Mouse (Mus musculus) heart, postnatal 4 days (tissue): ENCODE measurements around the gene Fcor. TPM values are rescaled to one million over a fixed set of nuclear protein-coding genes. Genes with fewer than 3 reads are reported as not detected.
A peak's percentile ranks its signal among the peaks of the same experiment; 100 is the strongest.

Source experiments
- DNase-seq: peaks from one replicate; pipeline ENCODE4 v3.0.0; 2021
- total RNA-seq, 2 experiments: library from RNA; stranded (reverse); gene quantifications; 2 replicates each; pipeline ENCODE4 v1.2.3; 2021

Gene Fcor
- under 1 TPM; 0.81 to 0.86 TPM for total RNA-seq

DNA sequence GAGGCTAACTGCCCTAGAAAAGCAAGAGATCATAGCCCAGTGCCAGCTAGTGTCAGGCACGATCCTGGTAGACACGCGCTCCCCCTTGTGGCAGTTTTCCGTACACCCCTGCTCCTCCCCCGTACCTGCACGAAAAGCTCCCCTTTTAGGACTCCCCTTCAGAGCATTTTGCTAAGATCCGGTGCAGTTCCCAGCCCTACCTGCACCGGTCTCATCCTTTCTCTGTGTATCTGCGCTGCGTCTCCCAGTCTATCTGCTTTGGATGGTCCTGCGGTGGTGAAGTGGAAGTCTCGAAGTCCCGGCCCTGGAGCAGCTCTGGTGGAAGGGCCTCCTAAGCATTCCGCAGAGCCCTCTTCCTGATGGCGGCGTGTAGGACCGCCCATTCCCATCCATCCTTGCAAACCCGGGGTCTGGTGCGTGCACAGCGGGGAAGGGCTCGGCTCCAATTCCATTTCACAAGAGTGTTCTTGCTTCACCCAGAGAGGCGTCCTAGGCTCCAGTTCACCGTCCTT is at the start of gene Fcor:
Gene Fcor (minus strand): TSS at position 383 of the 512 bp plus-strand sequence.
- DNase-seq = peak; percentile 84

DNA sequence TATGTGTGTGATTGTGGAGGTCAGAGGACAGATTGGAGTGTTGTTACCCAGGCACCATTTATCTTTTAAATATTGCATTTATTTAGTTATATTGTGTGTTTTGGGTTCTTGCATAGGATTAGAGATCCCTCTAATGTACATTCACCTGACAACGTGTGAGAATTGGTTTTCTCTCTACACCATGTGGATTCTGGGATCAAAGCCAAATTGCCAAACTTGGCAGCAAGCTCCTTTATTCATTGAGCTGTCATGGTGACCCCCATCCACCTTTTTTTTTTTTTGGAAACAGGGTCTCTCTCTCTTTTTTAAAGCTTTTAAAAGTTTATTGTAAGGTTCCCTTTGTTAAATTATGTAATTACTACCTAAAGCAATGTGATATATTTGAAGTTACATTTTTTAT is 48.9 kb upstream of the Fcor start:
- no peak for DNase-seq

DNA sequence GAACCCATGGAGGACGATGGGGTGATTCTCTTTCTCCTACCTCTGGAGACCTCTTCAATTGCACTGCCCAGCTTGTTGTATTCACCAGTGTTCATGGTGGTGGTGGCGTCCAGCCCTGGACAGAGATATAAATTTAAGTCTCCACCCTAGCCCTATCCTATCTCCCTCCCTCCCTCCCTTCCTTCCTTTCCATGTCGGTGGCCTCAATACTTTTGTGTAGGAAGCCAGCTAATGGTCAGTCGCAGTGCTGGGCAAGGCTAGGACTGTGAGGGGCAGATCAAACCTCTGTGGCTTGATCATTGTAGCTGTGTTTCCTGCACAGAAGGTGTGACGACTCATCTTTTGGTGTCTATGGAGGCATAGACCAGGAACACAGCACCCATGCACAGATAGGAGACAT is 48.4 kb upstream of the Fcor start, which contains the start of gene Clec4g:
Gene Clec4g (minus strand): TSS at position 101 of the 400 bp plus-strand sequence.
- no peak for DNase-seq

DNA sequence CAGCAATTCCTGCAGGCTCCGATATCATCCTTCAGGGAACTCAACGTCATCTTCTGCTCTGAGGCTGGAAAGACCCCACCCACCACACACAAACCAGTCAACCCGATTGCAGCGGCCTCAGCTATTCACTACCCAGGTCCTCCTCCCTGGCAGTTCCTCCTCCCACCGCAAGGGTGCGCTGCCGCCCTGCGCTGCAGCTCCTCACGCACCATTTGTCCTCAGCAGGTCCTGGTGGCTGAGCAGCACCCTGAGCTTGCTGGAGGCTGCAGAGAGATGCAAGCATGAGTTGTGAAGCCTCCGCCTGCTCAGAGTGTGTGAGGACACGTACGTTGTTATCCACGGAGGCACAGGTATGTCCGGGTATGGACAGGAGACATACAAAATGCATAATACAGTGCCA is 46.4 kb upstream of the Fcor start:
- DNase-seq = peak; percentile 76

DNA sequence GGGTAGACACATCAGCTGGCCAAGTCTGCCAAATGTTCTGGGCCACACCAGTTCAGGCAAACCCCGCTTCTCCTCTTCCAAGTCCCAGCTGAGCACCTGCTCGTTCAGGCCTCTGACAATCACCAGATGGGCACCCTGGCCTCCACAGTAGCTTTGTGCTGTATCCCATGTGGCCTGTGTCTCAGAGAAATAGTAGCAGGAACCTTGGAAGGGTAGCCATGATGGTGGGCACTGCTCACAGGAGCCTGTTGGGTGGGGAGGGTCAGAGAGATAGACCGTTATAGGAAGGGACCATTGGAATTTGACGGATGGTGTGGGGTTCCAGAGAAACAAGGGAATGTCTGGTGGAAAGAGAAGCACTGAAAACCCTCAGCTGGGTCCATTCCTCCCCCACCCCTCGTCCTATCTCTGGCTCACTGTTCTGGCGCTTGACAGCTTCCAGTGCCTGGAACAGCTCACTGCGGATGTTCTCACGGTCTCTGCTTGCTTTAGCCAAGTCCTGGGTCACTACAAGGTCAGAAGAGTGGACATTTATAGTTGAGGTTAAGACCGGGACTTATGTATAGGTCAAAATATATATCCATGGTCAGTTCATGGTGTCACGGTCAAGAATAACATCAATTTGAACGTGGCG is 45.3 kb upstream of the Fcor start:
- DNase-seq = no peak

DNA sequence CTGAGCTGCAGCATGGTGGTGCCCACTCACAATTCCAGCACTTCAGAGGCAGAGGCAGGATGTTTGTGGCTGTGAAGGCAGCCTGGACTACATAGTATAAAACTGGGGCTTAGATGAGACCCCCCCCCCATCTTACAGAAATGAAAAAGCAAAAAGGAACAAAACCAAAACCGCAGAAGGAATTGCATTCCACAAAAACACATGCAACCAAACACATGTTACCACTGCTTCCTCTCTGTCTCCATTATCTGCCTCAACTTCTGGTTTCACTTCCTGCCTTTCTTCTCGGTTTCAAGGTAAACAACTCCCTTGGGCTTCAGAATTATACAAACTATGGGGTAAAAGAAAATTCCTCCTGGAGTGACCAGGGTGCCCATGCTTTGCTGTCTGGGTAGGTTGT is 39.5 kb upstream of the Fcor start:
- no peak for DNase-seq

DNA sequence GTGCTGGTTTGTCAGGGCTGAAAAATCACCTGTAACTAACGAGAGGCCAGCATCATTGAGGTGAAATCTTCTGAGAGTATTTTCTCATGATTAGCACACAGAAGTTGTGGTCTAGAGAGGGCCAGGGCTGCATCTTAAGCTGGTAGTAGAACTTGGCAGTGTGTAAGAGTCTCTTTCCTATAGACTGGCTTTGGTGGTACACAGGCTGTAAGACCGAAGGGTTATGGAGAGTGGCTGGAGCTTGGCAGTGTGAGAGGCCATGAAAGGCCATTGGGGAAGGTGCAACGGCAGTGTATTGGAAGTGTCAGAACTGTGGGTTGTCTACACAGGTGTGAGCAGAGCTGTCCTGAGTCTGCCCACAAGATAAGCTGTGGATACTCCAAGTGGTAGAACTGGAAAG is 38.1 kb upstream of the Fcor start:
- DNase-seq = no peak

DNA sequence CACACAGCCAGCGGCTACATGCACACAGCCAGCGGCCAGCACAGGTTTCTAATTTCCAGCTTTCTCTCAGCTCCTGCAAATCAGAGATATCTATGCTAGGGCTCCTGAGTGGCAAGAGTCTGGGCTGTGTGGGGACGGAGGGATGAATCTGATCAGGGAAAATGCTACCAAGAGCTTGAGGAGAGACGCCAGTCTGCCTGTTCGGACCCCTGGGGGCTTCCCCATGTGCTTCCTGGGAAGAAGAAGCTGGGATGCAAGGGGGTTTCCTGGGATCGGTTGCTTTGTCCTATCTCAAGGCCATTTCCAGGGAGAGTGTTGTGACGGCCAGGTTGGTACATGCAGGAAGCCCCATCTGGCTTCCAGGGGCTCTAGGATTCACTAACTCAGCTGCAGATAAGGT is 35.4 kb upstream of the Fcor start:
- DNase-seq = no peak

DNA sequence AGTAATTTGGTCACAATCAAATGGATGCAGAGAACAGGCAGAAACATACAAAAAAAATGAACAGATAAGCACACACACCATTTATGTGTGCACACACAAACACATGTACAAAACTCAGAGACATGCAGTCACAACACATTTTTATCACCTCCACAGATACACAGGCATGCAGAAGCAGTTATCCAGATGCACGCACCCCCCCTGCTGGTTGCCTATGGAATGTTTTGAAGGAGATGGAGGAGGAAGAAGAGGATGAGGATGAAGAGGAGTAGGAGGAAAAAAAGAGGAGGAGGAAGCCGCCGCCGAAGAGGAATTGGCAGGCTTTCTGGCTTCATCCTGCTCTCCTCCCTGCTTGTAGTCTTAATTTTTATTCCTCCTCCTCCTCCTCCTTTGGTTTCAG is 33.5 kb upstream of the Fcor start:
- DNase-seq = no peak

DNA sequence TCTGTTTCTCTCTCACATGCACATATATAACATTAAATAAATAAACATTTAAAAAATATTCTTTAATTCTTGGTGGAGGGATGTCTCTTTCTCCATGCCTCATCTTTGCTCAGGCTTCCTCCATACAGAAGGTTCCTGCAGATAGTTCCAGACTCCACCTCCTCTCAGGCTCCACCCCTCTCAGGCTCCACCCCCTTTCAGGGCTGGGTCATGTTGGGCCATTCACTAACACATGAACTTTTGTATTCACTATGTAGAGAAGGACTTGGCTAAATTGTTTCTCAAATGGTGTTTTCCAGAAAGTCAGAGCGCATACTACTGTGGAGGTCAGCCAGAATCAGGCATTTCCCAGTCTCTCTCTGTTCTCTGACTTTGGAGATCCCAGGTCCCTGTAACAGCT is 29.3 kb upstream of the Fcor start:
- DNase-seq = no peak

DNA sequence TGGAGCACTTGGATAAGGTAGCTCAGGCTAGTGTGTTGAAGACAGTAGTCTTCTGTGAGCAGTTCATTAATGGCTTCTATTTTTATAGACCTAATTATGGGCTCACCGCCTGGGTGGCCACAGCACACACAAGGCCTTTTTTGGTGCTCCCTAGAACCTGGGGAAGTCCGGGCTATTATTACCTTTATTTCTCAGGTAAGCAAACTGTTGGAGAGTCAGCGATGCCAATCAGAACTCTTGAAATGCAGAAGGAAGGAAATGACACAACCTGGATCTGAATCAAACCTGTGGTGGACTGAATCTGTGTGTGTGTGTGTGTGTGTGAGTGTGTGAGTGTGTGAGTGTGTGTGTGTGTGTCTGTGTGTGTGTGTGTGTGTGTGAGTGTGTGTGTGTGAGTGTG is 22.0 kb upstream of the Fcor start, which contains the start of gene Fcer2a:
Gene Fcer2a (minus strand): TSS at position 55 of the 400 bp plus-strand sequence.
- DNase-seq = no peak

DNA sequence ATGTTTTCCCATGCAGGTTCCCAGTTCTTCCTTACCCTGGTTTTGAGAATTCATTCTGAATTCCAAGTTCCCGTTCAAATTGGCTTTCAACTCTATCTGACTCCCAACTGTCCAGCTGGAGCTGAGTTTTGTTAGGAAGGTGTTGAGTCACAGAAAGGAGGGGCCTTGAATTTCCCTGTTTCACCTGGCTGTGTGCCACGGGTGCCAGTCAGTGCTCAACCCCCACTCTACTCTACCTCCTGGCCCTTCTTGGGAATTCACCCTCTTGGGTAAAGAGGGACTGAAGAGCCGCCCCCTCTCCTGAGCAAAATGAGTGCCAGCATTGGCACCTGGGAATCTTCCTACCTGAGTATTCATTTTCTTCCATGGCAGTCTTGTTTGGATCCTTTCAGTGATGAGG is 18.6 kb upstream of the Fcor start:
- DNase-seq = no peak

DNA sequence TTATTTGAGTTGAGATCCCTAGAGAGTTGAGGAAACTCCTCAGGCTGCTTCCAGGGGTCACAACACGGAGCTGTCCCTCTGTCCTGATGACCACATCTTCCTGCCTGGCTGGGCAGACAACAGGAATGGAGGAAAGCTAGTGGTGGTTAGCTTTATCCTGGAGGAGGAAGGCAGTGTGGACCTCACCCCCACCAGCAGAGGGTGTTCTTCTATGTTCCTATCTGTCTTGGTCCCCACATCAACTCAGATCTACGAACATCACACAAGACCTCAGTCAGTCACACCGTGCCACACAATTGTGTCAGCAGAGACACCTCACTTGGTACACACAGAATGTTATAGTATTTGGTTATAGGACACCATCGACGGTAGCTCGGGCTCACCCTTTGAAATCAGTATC is 15.4 kb upstream of the Fcor start:
- DNase-seq = no peak

DNA sequence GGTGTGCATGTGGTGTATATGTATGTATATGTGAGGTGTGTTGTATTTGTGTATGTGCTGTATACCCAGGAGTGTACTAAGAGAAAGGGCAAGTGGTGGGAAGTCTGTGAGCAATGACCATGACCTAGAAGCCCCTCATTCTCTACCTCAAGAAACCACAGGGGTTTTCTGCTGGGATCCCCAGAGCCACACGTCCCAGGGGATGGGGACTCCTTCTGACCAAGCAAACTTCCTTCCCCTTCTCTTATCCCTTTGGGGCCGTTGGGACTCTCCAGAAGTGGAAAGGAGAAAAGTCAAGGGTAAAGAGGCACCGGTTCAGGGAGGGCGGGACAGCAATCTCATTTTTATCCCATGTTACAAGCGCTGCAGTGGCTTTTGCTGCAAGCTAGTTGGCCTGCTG is 13.3 kb upstream of the Fcor start:
- no peak for DNase-seq

DNA sequence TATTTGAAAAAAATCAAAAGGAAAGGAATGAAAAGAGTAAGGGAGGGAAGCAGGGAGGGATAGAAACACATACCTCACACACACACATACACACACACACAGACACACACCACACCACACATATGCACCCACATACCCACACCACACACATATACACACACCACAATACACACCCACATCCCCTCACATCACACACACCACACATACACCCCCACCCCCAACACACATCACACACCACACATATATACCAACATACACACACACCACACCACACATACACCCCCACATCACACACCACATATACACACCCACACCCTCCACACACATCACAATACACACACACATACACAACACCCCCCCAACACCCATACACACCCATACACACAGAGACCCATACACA is 12.4 kb upstream of the Fcor start:
- no peak for DNase-seq

DNA sequence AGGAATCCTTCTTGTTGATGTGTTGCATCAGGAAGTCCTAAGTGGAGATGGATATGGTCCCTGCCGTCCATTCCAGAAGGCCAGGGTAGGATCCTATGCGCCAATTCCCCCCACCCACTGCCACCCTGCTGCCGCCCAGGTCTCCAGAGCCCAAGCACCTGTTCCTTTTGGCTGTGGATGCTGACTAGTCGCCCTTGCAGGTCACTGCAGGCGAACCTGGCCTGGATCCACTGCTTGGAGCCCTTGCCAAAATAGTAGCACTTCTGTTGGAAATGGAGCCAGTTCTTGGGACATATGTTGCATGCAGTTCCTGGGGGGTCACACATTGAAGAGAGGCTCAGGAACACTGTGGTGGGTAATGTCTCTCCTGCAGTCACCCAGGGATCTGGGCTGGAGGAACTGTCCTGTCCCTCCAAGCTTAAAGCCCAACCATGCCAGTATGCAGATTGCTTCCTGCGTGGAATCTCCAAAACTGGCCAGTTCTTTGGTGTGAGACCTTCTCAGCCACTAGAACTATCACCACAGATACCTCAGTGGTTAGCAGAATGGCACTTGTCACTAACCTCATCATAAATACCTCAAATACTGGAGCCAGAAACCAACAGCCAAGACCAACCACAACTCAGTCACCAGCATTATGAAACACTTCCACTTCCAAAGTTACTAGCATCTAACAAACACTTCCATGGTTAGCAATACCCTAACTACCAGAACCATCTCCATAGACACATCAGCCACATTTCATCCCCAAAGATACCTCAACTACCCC is 11.4 kb upstream of the Fcor start:
- DNase-seq = peak; percentile 15

DNA sequence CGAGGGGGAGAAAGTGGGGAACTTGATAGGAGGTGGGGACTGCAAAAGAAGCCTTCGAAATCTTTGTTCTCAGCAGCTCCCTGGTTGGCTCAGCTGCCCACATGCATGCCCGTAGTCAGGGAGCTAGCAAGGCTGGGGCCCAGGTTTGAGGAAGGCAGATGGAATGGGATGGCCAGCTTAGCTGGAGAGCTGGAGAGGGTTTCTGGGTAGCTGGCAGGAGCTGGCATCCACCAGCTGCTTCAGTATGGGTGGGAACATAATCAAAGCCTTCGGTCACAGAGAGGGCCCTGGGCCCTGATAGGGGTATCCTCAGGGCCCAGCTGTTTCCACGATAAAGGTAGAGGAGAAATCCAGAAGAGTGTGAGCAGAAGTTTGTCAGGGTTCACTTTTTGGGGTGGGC is 10.3 kb upstream of the Fcor start:
- DNase-seq = no peak

DNA sequence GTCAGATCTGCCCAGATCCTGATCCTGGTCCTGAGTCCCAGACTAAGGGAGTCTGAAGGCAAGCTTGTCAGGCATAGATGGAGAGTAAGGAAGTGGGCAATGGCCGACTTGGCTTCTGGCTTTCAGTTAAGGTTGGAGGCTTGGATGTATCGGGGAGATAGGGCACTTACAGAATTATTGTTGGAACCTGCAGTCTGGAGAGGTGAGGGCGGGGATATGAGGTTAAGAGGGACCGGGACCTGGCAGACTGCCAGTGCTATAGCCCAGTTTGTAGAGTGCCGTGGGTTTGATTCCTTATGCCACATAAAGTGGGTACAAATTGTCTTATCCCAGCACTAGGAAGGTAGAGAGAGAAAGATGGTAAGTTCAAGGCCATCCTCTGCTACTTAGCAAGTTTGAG is 7.5 kb upstream of the Fcor start:
- no peak for DNase-seq

DNA sequence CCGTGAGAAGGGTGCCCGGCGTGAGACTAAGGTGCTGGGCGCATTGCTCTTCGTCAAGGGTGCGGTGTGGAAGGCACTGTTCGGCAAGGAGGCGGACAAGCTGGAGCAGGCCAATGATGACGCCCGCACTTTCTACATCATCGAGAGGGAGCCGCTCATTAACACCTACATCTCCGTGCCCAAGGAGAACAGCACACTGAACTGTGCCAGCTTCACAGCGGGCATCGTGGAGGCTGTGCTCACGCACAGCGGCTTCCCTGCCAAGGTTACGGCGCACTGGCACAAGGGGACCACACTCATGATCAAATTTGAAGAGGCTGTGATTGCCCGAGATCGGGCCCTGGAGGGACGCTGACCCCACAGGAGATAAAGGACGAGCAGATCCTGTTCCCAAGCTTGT is 7.1 kb upstream of the Fcor start:
- DNase-seq = no peak

DNA sequence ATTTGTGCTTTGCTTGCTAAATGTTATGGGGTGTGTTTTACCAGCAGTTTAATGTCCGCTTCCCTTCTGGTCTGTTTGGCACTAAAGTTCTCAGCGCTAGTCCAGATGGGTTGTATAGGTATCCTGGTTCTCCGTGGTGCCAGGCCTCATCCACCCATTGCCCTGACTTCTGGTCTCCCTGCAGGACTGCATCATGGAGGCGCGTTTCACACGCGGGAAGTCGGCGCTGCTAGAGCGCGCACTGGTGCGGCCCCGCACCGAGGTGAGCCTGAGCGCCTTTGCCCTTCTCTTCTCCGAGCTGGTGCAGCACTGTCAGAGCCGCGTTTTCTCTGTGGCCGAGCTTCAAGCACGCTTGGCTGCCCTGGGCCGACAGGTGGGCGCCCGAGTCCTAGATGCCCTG is 6.7 kb upstream of the Fcor start:
- no peak for DNase-seq

DNA sequence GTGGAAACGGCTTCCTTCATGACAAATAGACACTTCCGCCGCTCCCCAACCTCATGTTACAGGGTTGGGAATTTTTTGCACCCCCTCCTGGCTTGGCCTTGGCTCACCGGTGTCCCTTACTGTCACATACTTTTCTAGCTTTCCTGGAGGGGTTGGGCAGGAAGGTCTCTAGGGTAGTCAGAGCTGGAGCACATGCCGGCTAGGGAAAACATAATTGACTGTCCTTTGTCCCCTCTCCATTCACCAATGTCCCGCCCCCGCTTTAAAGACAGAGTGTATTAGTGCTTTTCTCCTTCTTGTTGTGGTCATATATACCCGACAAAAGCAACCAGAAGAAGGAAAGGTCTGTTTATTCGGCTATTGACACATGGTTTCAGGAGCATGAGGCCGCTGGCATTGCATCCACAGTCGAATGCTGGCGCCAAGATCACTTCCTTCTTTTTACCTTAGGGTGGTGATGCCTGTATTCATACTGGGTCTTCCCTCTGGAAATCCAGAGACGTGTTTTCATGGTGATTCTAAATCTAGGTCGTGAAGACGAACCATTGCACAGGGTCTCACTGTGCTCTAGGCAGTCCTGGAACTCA is 4.9 kb upstream of the Fcor start:
- no peak for DNase-seq

DNA sequence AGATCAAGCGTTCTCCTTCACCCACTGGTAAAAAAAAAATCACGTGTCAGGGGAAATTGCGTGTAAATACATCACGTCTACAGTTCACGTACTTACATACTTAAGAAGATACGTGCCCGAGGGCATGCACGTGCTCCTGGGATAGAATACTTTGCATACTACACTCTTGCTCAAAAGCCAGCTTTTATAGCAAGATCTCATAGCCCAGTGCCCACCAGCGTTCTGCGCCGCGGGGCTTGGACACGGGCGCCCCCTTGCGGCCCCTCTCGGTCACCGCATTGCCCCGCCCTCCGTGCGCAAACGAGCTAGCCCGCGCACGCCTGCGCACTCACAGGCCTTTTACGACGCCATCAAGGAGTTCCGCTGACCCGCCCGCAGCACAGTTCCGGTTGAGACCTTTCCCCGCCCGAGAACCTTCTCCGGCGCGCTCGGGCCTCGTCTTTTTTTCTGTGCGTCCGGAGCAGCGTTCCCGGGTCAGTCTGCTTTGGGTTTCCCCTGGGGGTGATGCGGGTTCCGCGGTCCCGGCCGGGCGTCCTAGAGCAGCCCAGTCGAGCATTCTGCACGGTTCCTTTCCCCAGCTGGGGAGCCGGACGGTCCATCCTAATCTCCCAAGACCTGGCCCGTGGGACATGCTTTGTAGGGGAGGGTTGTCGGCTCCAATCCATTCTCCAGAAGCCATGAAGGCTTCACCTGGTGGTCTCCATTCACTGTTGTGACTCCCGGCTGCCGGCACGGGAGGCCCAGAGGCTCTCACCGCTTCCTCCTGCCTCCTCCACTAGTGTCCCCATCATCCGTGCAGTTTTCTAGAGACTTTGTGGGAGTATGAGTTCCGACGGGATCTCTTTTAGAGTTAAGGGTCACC is 4.2 kb upstream of the Fcor start, which contains the start of gene Trappc5:
Gene Trappc5 (plus strand): TSS at position 169 of the 862 bp plus-strand sequence.
- peak; percentile 95 for DNase-seq

DNA sequence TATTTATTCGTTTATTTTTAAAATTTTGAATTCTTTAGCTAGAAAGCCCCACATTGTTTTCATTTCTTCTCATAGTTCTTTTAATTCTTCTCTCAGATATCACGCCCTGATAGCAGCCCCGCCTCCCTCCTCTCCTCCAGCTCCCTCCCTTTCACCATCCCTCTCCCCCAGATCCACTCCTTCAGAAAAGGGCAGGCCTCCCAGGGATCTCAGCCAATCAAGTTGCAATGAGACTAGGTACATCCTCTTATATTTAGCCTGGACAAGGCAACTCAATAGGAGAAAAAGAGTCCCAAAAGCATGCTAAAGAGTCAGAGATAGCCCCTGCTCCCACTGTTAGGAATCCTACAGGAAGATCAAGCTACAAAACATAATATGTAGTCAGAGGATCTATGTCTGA is 2.5 kb upstream of the Fcor start:
- DNase-seq = no peak
